Mouse (Mus musculus) midbrain, embryonic 16.5 days (tissue): ENCODE measurements around the gene Chit1. TPM values are rescaled to one million over a fixed set of nuclear protein-coding genes. Genes with fewer than 3 reads are reported as not detected.

ENCODE experiments used
- ATAC-seq: fragments of 200-750 bp; cut with Nextera tagmentation; 2 replicates; pipeline ENCODE4 v1.8.0; 2017; ENCODE audit warnings: moderate TSS enrichment
- H3K27ac ChIP-seq: fragments of 300-500 bp; sonication (generic); 2 replicates; pipeline ENCODE4 v1.5.1; 2014; ENCODE audit warnings: mild to moderate bottlenecking, low read length, mixed read lengths
- H3K27me3 ChIP-seq: fragments of 300-500 bp; sonication (generic); 2 replicates; pipeline ENCODE4 v1.6.1; 2014; ENCODE audit warnings: low read depth, low read length, mixed read lengths; ENCODE audit not compliant: control insufficient read depth, insufficient read depth
- H3K36me3 ChIP-seq: fragments of 300-500 bp; sonication (generic); 2 replicates; pipeline ENCODE4 v1.6.1; 2014; ENCODE audit warnings: mild to moderate bottlenecking, low read length, moderate library complexity, mixed read lengths; ENCODE audit not compliant: control insufficient read depth, insufficient read depth
- H3K4me1 ChIP-seq: fragments of 300-500 bp; sonication (generic); 2 replicates; pipeline ENCODE4 v1.6.1; 2014; ENCODE audit warnings: mild to moderate bottlenecking, low read length, mixed read lengths; ENCODE audit not compliant: control insufficient read depth, insufficient read depth
- H3K4me2 ChIP-seq: fragments of 300-500 bp; sonication (generic); 2 replicates; pipeline ENCODE4 v1.6.1; 2014; ENCODE audit warnings: mild to moderate bottlenecking, low read length, mixed read lengths
- H3K4me3 ChIP-seq: fragments of 300-500 bp; sonication (generic); 2 replicates; pipeline ENCODE4 v1.5.1; 2014; ENCODE audit warnings: low read depth, mild to moderate bottlenecking, low read length, moderate library complexity, mixed read lengths
- H3K9ac ChIP-seq: fragments of 300-500 bp; sonication (generic); 2 replicates; pipeline ENCODE4 v1.6.1; 2014; ENCODE audit warnings: low read depth, low read length, mixed read lengths
- H3K9me3 ChIP-seq: fragments of 300-500 bp; sonication (generic); replicated peaks from 2 replicates; pipeline ENCODE4 v1.6.1; 2014; ENCODE audit warnings: mild to moderate bottlenecking, low read length, mixed read lengths; ENCODE audit not compliant: control insufficient read depth, poor library complexity, severe bottlenecking
- WGBS: fragments of 180-500 bp; shearing (Covaris S2); extraction: QIAGEN DNeasy Blood & Tissue Kit; methylation state at CpG from one replicate; pipeline ENCODE4 v1.1.7; 2014; 5-methylcytosine and 5-hydroxymethylcytosine counted together
- polyA plus RNA-seq: library from polyadenylated mRNA; unstranded; fragments of >200 nt; fragmentation: Nextera tagmentation; extraction: Ambion mirVana; gene quantifications from 2 replicates; pipeline ENCODE4 v1.2.1, GENCODE M21; 2015

Chit1 gene
- polyA plus RNA-seq, 1 experiment from 2014 or later = 0.21 TPM

GRCm38 (mm10) chr1:134138424-134138823 lies 27.4 kb downstream of the Chit1 start:
- no peaks in the 10 kb centered on the region for H3K9me3 ChIP-seq
- ATAC-seq = no peak

GRCm38 (mm10) chr1:134142363-134142794 lies 31.3 kb downstream of the Chit1 start:
- Histone ChIP-seq H3K9me3 (no peaks in the 10 kb centered on the region), H3K9ac (no peak overlapping the region), H3K4me3 (no peak overlapping the region), H3K36me3 (no peaks in the 10 kb centered on the region), H3K27ac (peak overlapping the region; percentile 36; the same call in 1 of the 2 replicates), H3K4me1 (peaks cover 13% of the 10 kb centered on the region), H3K27me3 (no peaks in the 10 kb centered on the region; the same call in 1 of the 2 replicates), H3K4me2 (no peak overlapping the region)
- ATAC-seq = peak; percentile 54
- WGBS = 27% methylated on average over 4 of the region's 4 CpGs

More at GRCm38 (mm10) chr1:134138424-134138823, 27.4 kb downstream of the Chit1 start:
- 88% methylated on average over 9 of the region's 9 CpGs for WGBS
- no peak overlapping the region for H3K27ac ChIP-seq
- H3K9ac ChIP-seq = no peak overlapping the region
- H3K4me2 ChIP-seq = no peak overlapping the region
- H3K4me3 ChIP-seq = no peak overlapping the region
- peaks cover 10% of the 10 kb centered on the region; the same call in 1 of the 2 replicates for H3K4me1 ChIP-seq
- no peaks in the 10 kb centered on the region; the same call in 1 of the 2 replicates for H3K27me3 ChIP-seq
- no peaks in the 10 kb centered on the region for H3K36me3 ChIP-seq

GRCm38 (mm10) chr1:134146066-134146465 lies 35.0 kb downstream of the Chit1 start:
- ATAC-seq = no peak
- H3K9me3 ChIP-seq = no peaks in the 10 kb centered on the region
- no peaks in the 10 kb centered on the region for H3K27me3 ChIP-seq
- H3K4me1 ChIP-seq = peaks cover 13% of the 10 kb centered on the region
- 84% methylated on average over 8 of the region's 8 CpGs for WGBS
- no peak overlapping the region for H3K4me3 ChIP-seq
- H3K27ac ChIP-seq = no peak overlapping the region
- H3K36me3 ChIP-seq = no peaks in the 10 kb centered on the region
- no peak overlapping the region for H3K9ac ChIP-seq
- no peak overlapping the region for H3K4me2 ChIP-seq

- Histone ChIP-seq H3K9ac (no peak overlapping the region), H3K4me1 (no peaks in the 10 kb centered on the region), H3K9me3 (no peaks in the 10 kb centered on the region), H3K36me3 (no peaks in the 10 kb centered on the region), H3K27me3 (no peaks in the 10 kb centered on the region), H3K27ac (no peak overlapping the region), H3K4me2 (no peak overlapping the region), H3K4me3 (no peak overlapping the region)
- ATAC-seq = no peak
- WGBS = 73% methylated on average over 8 of the region's 8 CpGs
Observed at GRCm38 (mm10) chr1:134150076-134150475, 39.0 kb downstream of the Chit1 start.

GRCm38 (mm10) chr1:134150745-134151144 lies 39.7 kb downstream of the Chit1 start:
- no peaks in the 10 kb centered on the region for H3K36me3 ChIP-seq
- WGBS = 92% methylated on average over 9 of the region's 9 CpGs
- ATAC-seq = peak; percentile 38; the same call in 1 of the 2 replicates

GRCm38 (mm10) chr1:134151655-134152412 lies 40.8 kb downstream of the Chit1 start:
- Histone ChIP-seq H3K4me1 (no peaks in the 10 kb centered on the region), H3K9me3 (no peaks in the 10 kb centered on the region), H3K9ac (no peak overlapping the region), H3K27ac (no peak overlapping the region), H3K36me3 (no peaks in the 10 kb centered on the region), H3K4me2 (no peak overlapping the region), H3K27me3 (no peaks in the 10 kb centered on the region), H3K4me3 (no peak overlapping the region)
- WGBS = 34% methylated on average over 13 of the region's 13 CpGs
- peak; percentile 79 for ATAC-seq

More at GRCm38 (mm10) chr1:134150745-134151144, 39.7 kb downstream of the Chit1 start:
- no peaks in the 10 kb centered on the region for H3K9me3 ChIP-seq
- no peak overlapping the region for H3K9ac ChIP-seq
- no peak overlapping the region for H3K4me2 ChIP-seq
- H3K4me3 ChIP-seq = no peak overlapping the region
- H3K27ac ChIP-seq = no peak overlapping the region
- no peaks in the 10 kb centered on the region for H3K4me1 ChIP-seq
- H3K27me3 ChIP-seq = no peaks in the 10 kb centered on the region

- no peaks in the 10 kb centered on the region for H3K4me1 ChIP-seq
- H3K9me3 ChIP-seq = no peaks in the 10 kb centered on the region
- 76% methylated on average over 21 of the region's 21 CpGs for WGBS
- H3K4me3 ChIP-seq = no peak overlapping the region
- no peak overlapping the region for H3K27ac ChIP-seq
- no peaks in the 10 kb centered on the region for H3K27me3 ChIP-seq
- no peak for ATAC-seq
- H3K4me2 ChIP-seq = no peak overlapping the region
- H3K9ac ChIP-seq = no peak overlapping the region
- H3K36me3 ChIP-seq = no peaks in the 10 kb centered on the region
Observed at GRCm38 (mm10) chr1:134152626-134153590, 41.9 kb downstream of the Chit1 start.

DNA sequence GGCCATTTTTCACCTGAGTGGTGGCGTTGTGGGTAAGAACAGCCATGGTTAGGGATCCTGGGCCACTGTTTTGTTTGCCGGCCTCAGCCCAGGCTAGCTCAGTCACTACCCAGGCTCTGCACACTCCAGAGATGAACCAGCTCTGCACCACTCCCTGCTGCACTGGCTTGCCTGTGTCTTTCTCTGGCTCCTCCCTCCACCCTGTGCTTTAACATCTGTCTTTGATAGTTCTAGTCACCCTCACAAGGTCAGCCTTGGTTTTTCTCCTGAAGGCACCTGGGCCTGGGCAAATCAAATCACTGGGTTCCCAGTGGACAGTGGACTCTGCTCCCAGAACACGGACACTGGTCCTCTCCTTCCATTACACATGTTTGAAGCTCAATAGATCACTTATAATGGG lies 43.1 kb downstream of the Chit1 start:
- ATAC-seq = no peak

More for the DNA sequence above, 43.1 kb downstream of the Chit1 start:
- WGBS = 94% methylated on average over 3 of the region's 3 CpGs
- Histone ChIP-seq H3K9ac (no peak overlapping the region), H3K9me3 (no peaks in the 10 kb centered on the region), H3K27me3 (no peaks in the 10 kb centered on the region), H3K4me2 (no peak overlapping the region), H3K4me1 (no peaks in the 10 kb centered on the region), H3K27ac (no peak overlapping the region), H3K4me3 (no peak overlapping the region), H3K36me3 (no peaks in the 10 kb centered on the region)
